Mouse (Mus musculus): ENCODE results near the gene Bcl2l1.

Gene Bcl2l1

GRCm38 (mm10) chr2:152776019-152776418, 55.5 kb downstream of the Bcl2l1 start:
- CTCF ChIA-PET, result no interaction called here

GRCm38 (mm10) chr2:152775357-152775756, 56.2 kb downstream of the Bcl2l1 start:
- CTCF ChIA-PET, result no interaction called here

- CTCF ChIA-PET, result no interaction called here
Observed at GRCm38 (mm10) chr2:152772231-152772630, 59.3 kb downstream of the Bcl2l1 start.

- CTCF ChIA-PET, result no interaction called here
Observed at GRCm38 (mm10) chr2:152771571-152771970, 60.0 kb downstream of the Bcl2l1 start.

GRCm38 (mm10) chr2:152769677-152770076, 61.9 kb downstream of the Bcl2l1 start:
- CTCF ChIA-PET, result no interaction called here

- CTCF ChIA-PET, result no interaction called here
Observed at GRCm38 (mm10) chr2:152767618-152768271, 63.8 kb downstream of the Bcl2l1 start.

GRCm38 (mm10) chr2:152766387-152767123, 65.0 kb downstream of the Bcl2l1 start:
- CTCF ChIA-PET, result interaction anchor here (0.5 to 0.6 kb wide), 3 partner anchors 28 to 64 kb away, joined by 3 to 9 read pairs (median 3); no protein-coding TSS in a partner anchor

- CTCF ChIA-PET, result interaction anchor here (0.9 kb wide), 1 partner anchor 14 kb away, joined by 4 read pairs; no protein-coding TSS in a partner anchor
Observed at GRCm38 (mm10) chr2:152765045-152765674, 66.4 kb downstream of the Bcl2l1 start.

- CTCF ChIA-PET, result no interaction called here
Observed at GRCm38 (mm10) chr2:152764172-152765044, 67.1 kb downstream of the Bcl2l1 start.

- CTCF ChIA-PET, result no interaction called here
Observed at GRCm38 (mm10) chr2:152763310-152763709, 68.2 kb downstream of the Bcl2l1 start.

- CTCF ChIA-PET, result no interaction called here
Observed at GRCm38 (mm10) chr2:152758351-152758750, 73.2 kb downstream of the Bcl2l1 start.

GRCm38 (mm10) chr2:152757478-152757877, 74.0 kb downstream of the Bcl2l1 start:
- CTCF ChIA-PET, result interaction anchor here (0.5 to 0.7 kb wide), 2 partner anchors 11 to 593 kb away, joined by 4 to 5 read pairs; no protein-coding TSS in a partner anchor

- CTCF ChIA-PET, result interaction anchor here (0.5 kb wide), 1 partner anchor 594 kb away, joined by 5 read pairs; no protein-coding TSS in a partner anchor
Observed at GRCm38 (mm10) chr2:152756474-152757393, 74.8 kb downstream of the Bcl2l1 start.

- CTCF ChIA-PET, result no interaction called here
Observed at GRCm38 (mm10) chr2:152753944-152754711, 77.4 kb downstream of the Bcl2l1 start, which contains the start of gene Cox4i2. TSS of gene Cox4i2 (plus strand) at chr2:152754173.

- CTCF ChIA-PET, result interaction anchor here (0.6 kb wide), 1 partner anchor 80 kb away, joined by 6 read pairs; no protein-coding TSS in a partner anchor
Observed at GRCm38 (mm10) chr2:152742435-152742834, 89.1 kb downstream of the Bcl2l1 start.

- CTCF ChIA-PET, result no interaction called here
Observed at GRCm38 (mm10) chr2:152741153-152742041, 90.1 kb downstream of the Bcl2l1 start.

GRCm38 (mm10) chr2:152740490-152740889, 91.0 kb downstream of the Bcl2l1 start:
- CTCF ChIA-PET, result no interaction called here

- CTCF ChIA-PET, result interaction anchor here (0.7 kb wide), 1 partner anchor 21 kb away, joined by 19 read pairs; no protein-coding TSS in a partner anchor
Observed at GRCm38 (mm10) chr2:152739842-152740260, 91.7 kb downstream of the Bcl2l1 start.

Data from spleen, embryonic (tissue).